Mouse (Mus musculus) kidney, postnatal 0 days (tissue): ENCODE data around the gene Aldh16a1. TPM values are rescaled to one million over a fixed set of nuclear protein-coding genes. Genes with fewer than 3 reads are reported as not detected.

Experiments
- ATAC-seq: fragments of 200-750 bp; cut with Nextera tagmentation; replicated peaks from 2 replicates; pipeline ENCODE4 v1.8.0; 2017; ENCODE audit warnings: low read depth, moderate number of reproducible peaks, moderate TSS enrichment, moderate library complexity; ENCODE audit not compliant: low FRiP score
- DNase-seq: peaks from one replicate; pipeline ENCODE4 v3.0.0-alpha.2; 2016; ENCODE audit warnings: low spot score
- H3K27ac ChIP-seq: fragments of 300-500 bp; sonication (generic); 2 replicates; pipeline ENCODE4 v1.5.1; 2014; ENCODE audit warnings: mild to moderate bottlenecking
- H3K27me3 ChIP-seq: fragments of 300-500 bp; sonication (generic); 2 replicates; pipeline ENCODE4 v1.6.1; 2014; ENCODE audit warnings: low read length, mixed read lengths; ENCODE audit not compliant: insufficient read depth
- H3K36me3 ChIP-seq: fragments of 300-500 bp; sonication (generic); 2 replicates; pipeline ENCODE4 v1.6.1; 2014; ENCODE audit warnings: low read length, mixed read lengths; ENCODE audit not compliant: insufficient read depth
- H3K4me1 ChIP-seq: fragments of 300-500 bp; sonication (generic); replicated peaks from 2 replicates; pipeline ENCODE4 v1.6.1; 2014; ENCODE audit warnings: antibody characterized with exemption, low read length, mixed read lengths; ENCODE audit not compliant: insufficient read depth
- H3K4me2 ChIP-seq: fragments of 300-500 bp; sonication (generic); 2 replicates; pipeline ENCODE4 v1.6.1; 2014; ENCODE audit warnings: mild to moderate bottlenecking, low read length, moderate library complexity, mixed read lengths
- H3K4me3 ChIP-seq: fragments of 300-500 bp; sonication (generic); replicated peaks from 2 replicates; pipeline ENCODE4 v1.5.1; 2014; ENCODE audit warnings: low read depth, low read length
- H3K9ac ChIP-seq: fragments of 300-500 bp; sonication (generic); 2 replicates; pipeline ENCODE4 v1.6.1; 2014; ENCODE audit warnings: low read depth, low read length
- H3K9me3 ChIP-seq: fragments of 300-500 bp; sonication (generic); replicated peaks from 2 replicates; pipeline ENCODE4 v1.6.1; 2016; ENCODE audit warnings: low read length, inconsistent platforms, mixed read lengths
- CTCF ChIP-seq: IDR thresholded peaks from 2 replicates; pipeline ENCODE4 v1.5.1; 2016; ENCODE audit warnings: antibody characterized with exemption, low read depth, mild to moderate bottlenecking, moderate library complexity
- WGBS: fragments of 180-500 bp; shearing (Covaris S2); extraction: QIAGEN DNeasy Blood & Tissue Kit; methylation state at CpG from one replicate; pipeline ENCODE4 v1.1.7; 2014; 5-methylcytosine and 5-hydroxymethylcytosine counted together
- polyA plus RNA-seq: library from polyadenylated mRNA; unstranded; fragments of >200 nt; fragmentation: Nextera tagmentation; extraction: Ambion mirVana; gene quantifications from 2 replicates; pipeline ENCODE4 v1.2.1, GENCODE M21; 2015

Aldh16a1 gene
- polyA plus RNA-seq, 1 experiment from 2014 or later: 55.4 TPM

GRCm38 (mm10) chr7:45129776-45130512 is 24.4 kb downstream of the Aldh16a1 start:
- ATAC-seq (no peak), DNase-seq (no peak)
- Histone ChIP-seq H3K9ac (peak overlapping the region; percentile 60; the same call in 1 of the 2 replicates), H3K27ac (peak overlapping the region; percentile 90), H3K36me3 (peaks cover 19% of the 10 kb centered on the region), H3K4me2 (peak overlapping the region; percentile 64), H3K4me3 (no peak overlapping the region; the same call in 1 of the 2 replicates), H3K9me3 (no peaks in the 10 kb centered on the region), H3K27me3 (no peaks in the 10 kb centered on the region), H3K4me1 (peaks cover 32% of the 10 kb centered on the region)
- WGBS: 58% methylated on average over 15 of the region's 15 CpGs
- TF ChIP-seq CTCF: no peak

DNA sequence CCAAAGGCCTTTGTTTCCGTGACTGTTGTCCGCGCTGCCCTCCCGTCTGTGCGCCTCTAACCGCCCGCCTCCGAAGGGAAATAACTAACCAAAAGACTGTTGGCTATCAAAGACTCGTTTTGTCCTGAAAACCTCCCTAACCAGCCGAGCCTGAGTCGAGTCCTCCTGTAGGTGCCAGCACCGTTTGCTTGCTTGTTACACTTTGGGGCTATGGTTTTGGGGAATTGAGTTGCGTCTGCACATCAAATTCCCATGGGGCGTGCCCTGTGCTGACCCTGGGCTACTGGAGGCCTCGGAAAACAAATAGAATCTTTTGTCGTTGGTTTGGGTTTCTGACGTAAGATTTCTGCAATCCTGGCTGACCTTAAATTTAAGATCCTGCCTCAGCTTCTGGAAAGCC is 25.1 kb downstream of the Aldh16a1 start:
- TF ChIP-seq CTCF: no peak
- DNase-seq (no peak), ATAC-seq (no peak)
- Histone ChIP-seq H3K9me3 (no peaks in the 10 kb centered on the region), H3K36me3 (peaks cover 19% of the 10 kb centered on the region), H3K4me2 (peak overlapping the region; percentile 64), H3K4me3 (peak overlapping the region; percentile 40), H3K4me1 (peaks cover 30% of the 10 kb centered on the region; the same call in 1 of the 2 replicates), H3K27ac (peak overlapping the region; percentile 90), H3K9ac (peak overlapping the region; percentile 60), H3K27me3 (no peaks in the 10 kb centered on the region)
- WGBS: under 1% methylated on average over 17 of the region's 17 CpGs

- H3K9me3 ChIP-seq: no peaks in the 10 kb centered on the region
- WGBS: under 1% methylated on average over 48 of the region's 48 CpGs
- ATAC-seq: peak; percentile 92
Observed at GRCm38 (mm10) chr7:45128624-45129246, 25.6 kb downstream of the Aldh16a1 start, which contains the start of gene Rpl13a. TSS of gene Rpl13a (minus strand) at chr7:45128761.

DNA sequence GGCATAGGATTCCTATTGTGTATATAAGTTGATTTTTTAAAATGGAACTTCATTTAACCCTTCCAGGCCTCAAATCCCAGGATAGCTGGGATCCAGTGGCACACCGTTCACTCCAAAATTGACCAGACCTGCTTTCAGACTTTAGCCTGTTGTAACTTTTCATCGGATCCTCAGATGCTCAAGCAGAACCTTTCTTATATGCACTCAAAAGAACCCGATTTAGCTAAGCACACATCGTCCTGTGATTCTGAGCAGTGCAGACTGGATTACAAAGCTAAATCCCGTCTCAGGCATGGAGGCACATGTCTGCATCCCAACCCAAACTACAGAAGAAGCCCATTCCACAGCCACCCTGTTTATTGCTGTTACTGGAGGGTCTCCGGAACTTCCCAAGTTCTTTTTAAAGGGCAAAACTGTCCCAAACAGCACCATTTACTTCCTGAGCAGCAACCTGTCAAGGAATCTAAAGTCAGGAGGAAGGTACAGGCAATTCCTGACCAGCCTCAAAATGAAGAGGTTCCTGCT is 26.6 kb downstream of the Aldh16a1 start:
- peak overlapping the region; percentile 96 for H3K9ac ChIP-seq
- ATAC-seq: no peak
- no peaks in the 10 kb centered on the region for H3K9me3 ChIP-seq
- H3K4me3 ChIP-seq: peak overlapping the region; percentile 85
- peak overlapping the region; percentile 82 for H3K4me2 ChIP-seq
- peaks cover 24% of the 10 kb centered on the region for H3K36me3 ChIP-seq
- peak overlapping the region; percentile 87 for H3K27ac ChIP-seq
- H3K4me1 ChIP-seq: peaks cover 35% of the 10 kb centered on the region; the same call in 1 of the 2 replicates
- no peak for TF ChIP-seq CTCF
- WGBS: 3% methylated on average over 6 of the region's 6 CpGs
- no peak for DNase-seq
- no peaks in the 10 kb centered on the region for H3K27me3 ChIP-seq

More at GRCm38 (mm10) chr7:45128624-45129246, 25.6 kb downstream of the Aldh16a1 start, which contains the start of gene Rpl13a:
- peak within 1 kb of the TSS; percentile 90 for H3K27ac ChIP-seq
- peak; percentile 89 for TF ChIP-seq CTCF
- H3K36me3 ChIP-seq: peaks cover 19% of the 10 kb centered on the region
- peaks cover 30% of the 10 kb centered on the region; the same call in 1 of the 2 replicates for H3K4me1 ChIP-seq
- H3K4me2 ChIP-seq: peak within 1 kb of the TSS; percentile 82
- peak within 1 kb of the TSS; percentile 85 for H3K4me3 ChIP-seq
- H3K9ac ChIP-seq: peak within 1 kb of the TSS; percentile 96
- peak; percentile 99 for DNase-seq
- no peaks in the 10 kb centered on the region for H3K27me3 ChIP-seq

DNA sequence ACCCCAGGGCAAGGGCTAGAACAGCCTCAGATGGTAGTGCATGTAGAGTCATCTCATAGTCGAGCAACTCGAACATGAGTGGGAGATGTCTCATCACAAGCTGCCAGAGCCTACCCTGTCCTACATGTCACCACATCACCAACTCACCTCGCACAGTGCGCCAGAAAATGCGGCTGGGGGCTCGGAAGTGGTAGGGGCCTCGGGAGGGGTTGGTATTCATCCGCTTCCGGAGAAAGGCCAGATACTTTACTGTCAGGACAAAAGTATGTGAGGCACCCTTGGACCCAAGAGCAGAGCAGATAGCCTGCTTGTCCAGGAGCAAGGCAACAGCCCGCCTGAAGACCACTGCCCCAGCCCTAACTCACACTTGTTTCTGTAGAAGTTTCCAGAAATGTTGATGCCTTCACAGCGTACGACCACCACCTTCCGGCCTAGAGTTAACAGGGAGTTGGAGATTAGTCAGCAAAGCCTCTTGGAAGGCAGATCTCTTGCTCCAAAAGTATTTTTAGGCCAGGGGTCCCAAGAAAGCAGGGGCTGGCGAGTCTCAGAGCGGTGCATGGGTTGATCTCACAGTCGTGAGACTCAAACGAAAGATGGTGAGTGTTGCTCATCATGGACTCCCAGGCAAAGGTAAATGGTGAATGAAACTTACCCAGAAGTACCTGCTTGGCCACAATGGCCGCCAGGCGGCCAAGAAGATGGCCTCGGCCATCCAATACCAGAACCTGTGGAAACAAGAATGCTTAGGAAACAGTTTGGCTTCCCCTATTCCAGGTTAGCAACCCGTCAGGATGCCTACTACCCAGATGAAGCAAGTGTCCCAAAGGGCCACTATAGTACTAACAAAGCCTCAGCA is 27.3 kb downstream of the Aldh16a1 start:
- H3K36me3 ChIP-seq: peaks cover 31% of the 10 kb centered on the region
- H3K9ac ChIP-seq: peak overlapping the region; percentile 96
- no peak for DNase-seq
- WGBS: 31% methylated on average over 21 of the region's 21 CpGs
- TF ChIP-seq CTCF: peak; percentile 41; the same call in 1 of the 2 replicates
- H3K27me3 ChIP-seq: no peaks in the 10 kb centered on the region
- H3K9me3 ChIP-seq: no peaks in the 10 kb centered on the region
- H3K4me1 ChIP-seq: peaks cover 40% of the 10 kb centered on the region; the same call in 1 of the 2 replicates
- H3K27ac ChIP-seq: peak overlapping the region; percentile 87
- ATAC-seq: no peak
- peak overlapping the region; percentile 82 for H3K4me2 ChIP-seq
- peak overlapping the region; percentile 85 for H3K4me3 ChIP-seq
